Mouse (Mus musculus) kidney, embryonic 14.5 days (tissue): ENCODE measurements around the gene Gm8020. TPM values are rescaled to one million over a fixed set of nuclear protein-coding genes. Genes with fewer than 3 reads are reported as not detected.
A peak's percentile ranks its signal among the peaks of the same experiment; 100 is the strongest.
"Not testable (repeated sequence)": the region's sequence is repeated elsewhere in the genome, so short reads cannot be mapped to it uniquely, and the experiment has no call there.

Source experiments
- ATAC-seq: fragments of 200-750 bp; cut with Nextera tagmentation; 2 replicates; pipeline ENCODE4 v1.8.0; 2017; ENCODE audit warnings: moderate number of reproducible peaks, mild to moderate bottlenecking, moderate TSS enrichment, moderate library complexity; ENCODE audit not compliant: low FRiP score, low TSS enrichment
- H3K27ac ChIP-seq: fragments of 300-500 bp; sonication (generic); 2 replicates; pipeline ENCODE4 v1.5.1; 2014; ENCODE audit warnings: low read depth, mild to moderate bottlenecking, low read length, moderate library complexity, mixed read lengths
- H3K27me3 ChIP-seq: fragments of 300-500 bp; sonication (generic); 2 replicates; pipeline ENCODE4 v1.6.1; 2014; ENCODE audit warnings: mild to moderate bottlenecking, low read length; ENCODE audit not compliant: control insufficient read depth, insufficient read depth
- H3K36me3 ChIP-seq: fragments of 300-500 bp; sonication (generic); 2 replicates; pipeline ENCODE4 v1.6.1; 2014; ENCODE audit warnings: low read length, mixed read lengths; ENCODE audit not compliant: control insufficient read depth, insufficient read depth
- H3K4me1 ChIP-seq: fragments of 300-500 bp; sonication (generic); 2 replicates; pipeline ENCODE4 v1.6.1; 2014; ENCODE audit warnings: low read length, mixed read lengths; ENCODE audit not compliant: control insufficient read depth, insufficient read depth
- H3K4me2 ChIP-seq: fragments of 300-500 bp; sonication (generic); replicated peaks from 2 replicates; pipeline ENCODE4 v1.6.1; 2014; ENCODE audit warnings: low read depth, mild to moderate bottlenecking, low read length
- H3K4me3 ChIP-seq: fragments of 300-500 bp; sonication (generic); 2 replicates; pipeline ENCODE4 v1.5.1; 2014; ENCODE audit warnings: mild to moderate bottlenecking, low read length
- H3K9ac ChIP-seq: fragments of 300-500 bp; sonication (generic); 2 replicates; pipeline ENCODE4 v1.6.1; 2014; ENCODE audit warnings: low read depth, mild to moderate bottlenecking, low read length, moderate library complexity
- H3K9me3 ChIP-seq: fragments of 300-500 bp; sonication (generic); 2 replicates; pipeline ENCODE4 v1.6.1; 2016; ENCODE audit warnings: low read length; ENCODE audit not compliant: control insufficient read depth
- WGBS: fragments of 180-500 bp; shearing (Covaris S2); extraction: QIAGEN DNeasy Blood & Tissue Kit; methylation state at CpG from one replicate; pipeline ENCODE4 v1.1.7; 2014; 5-methylcytosine and 5-hydroxymethylcytosine counted together
- polyA plus RNA-seq: library from polyadenylated mRNA; unstranded; fragments of >200 nt; fragmentation: Nextera tagmentation; extraction: Ambion mirVana; gene quantifications from 2 replicates; pipeline ENCODE4 v1.2.1, GENCODE M21; 2014

Gm8020 gene
- not detected in 2 replicates for polyA plus RNA-seq

DNA sequence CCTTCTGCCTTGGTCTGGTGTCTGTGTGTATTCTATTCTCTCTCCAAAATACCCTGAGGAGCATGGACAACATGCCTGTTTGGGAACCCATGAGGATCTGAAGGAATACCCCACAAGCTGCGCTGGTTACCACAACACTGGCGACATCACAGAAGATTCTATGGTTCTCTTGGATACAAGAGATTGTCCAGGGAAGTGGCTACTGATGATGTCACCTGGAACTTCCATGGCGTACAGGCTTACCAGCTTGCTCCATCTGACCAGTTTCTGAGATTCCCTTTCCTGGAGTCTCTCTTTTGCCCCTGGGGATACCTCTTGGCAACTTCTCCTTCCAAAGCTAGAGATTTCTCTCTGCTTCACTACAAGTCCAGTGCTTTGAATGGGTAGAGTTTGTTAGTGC is at the start of gene Gm8020:
Gene Gm8020, minus strand, starts transcription at position 101 of the 400 bp plus-strand sequence.
- ATAC-seq, H3K4me3 ChIP-seq, H3K27me3 ChIP-seq, H3K27ac ChIP-seq, H3K9ac ChIP-seq, H3K9me3 ChIP-seq, H3K4me2 ChIP-seq, H3K36me3 ChIP-seq, H3K4me1 ChIP-seq: not testable (repeated sequence)
- WGBS: no CpG with 5 or more reads among the region's 3 CpGs

DNA sequence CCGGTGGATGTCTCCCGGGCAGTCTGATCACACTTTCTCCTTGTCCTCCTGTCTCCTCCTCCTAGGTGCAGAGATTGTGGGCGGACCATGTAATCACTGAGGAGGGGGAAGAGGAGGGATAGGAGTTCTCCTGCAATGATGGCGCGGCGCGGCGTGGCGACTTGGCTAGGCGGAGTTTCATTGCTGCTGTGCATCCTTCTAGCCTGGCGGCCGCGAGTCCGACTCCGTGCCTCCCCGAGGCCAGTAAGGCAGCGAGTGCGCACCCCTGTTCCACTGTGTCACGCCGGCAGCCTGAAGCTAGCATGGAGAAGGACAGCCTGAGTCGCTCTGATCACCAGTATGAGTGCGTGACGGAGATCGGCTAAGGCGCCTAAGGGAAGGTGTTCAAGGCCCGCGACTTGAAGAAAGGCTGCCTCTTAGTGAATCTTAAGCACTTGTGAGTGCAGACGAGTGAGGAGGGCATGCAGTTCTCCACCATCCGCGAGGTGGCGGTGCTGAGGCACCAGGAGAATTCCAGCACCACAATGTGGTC is 41.1 kb upstream of the Gm8020 start:
- not testable (repeated sequence) for H3K27me3 ChIP-seq, H3K27ac ChIP-seq, H3K4me3 ChIP-seq, H3K4me1 ChIP-seq, H3K9me3 ChIP-seq, H3K4me2 ChIP-seq, H3K36me3 ChIP-seq, H3K9ac ChIP-seq
- ATAC-seq: peak; percentile 78
- 5% methylated on average over 20 of the region's 31 CpGs for WGBS

DNA sequence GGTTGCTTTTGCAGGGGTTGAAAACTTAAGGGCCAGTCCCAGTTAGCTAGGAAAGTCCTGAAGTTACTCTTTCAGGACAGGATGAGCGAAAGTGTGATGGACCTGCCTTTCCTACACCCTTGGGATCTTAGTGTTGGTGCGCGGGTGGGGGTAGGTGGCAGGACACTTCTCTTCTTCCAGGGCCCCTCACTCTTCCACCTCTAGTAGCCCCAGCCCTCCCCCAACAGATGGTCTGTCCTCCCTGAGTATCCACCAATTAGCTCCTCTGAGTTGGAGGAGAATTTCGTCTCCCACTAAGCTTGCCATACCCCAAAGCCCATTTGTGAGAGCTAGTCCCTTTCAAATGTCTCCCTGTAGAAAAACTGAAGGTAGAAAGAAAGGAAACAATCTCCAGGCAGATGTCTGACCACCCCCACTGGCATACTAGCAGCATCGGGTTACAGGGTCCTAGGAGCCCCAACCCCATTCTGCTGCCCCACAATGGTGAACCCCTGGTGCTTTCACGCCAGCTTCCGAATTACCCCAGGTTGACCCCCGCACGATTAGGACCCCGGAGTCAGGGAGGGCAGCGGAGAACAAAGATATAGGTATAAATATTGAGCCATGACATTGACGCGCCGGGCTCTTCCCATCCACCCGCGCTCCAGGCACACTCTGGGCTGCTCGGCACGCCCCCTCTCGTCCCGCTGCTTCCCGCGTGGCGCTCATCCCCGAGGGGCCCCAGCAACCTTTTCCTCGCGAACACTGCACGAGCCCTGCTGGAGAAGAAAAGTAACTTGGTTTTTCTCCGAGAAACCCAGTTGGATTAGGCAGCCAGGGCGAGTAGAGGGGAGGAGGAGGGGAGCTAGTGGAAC is 40.4 kb upstream of the Gm8020 start:
- not testable (repeated sequence) for H3K4me1 ChIP-seq, H3K4me3 ChIP-seq, H3K9me3 ChIP-seq, H3K27ac ChIP-seq, H3K9ac ChIP-seq, H3K27me3 ChIP-seq, H3K36me3 ChIP-seq, H3K4me2 ChIP-seq
- WGBS: 18% methylated on average over 13 of the region's 29 CpGs
- peak; percentile 57; the same call in 1 of the 2 replicates for ATAC-seq

DNA sequence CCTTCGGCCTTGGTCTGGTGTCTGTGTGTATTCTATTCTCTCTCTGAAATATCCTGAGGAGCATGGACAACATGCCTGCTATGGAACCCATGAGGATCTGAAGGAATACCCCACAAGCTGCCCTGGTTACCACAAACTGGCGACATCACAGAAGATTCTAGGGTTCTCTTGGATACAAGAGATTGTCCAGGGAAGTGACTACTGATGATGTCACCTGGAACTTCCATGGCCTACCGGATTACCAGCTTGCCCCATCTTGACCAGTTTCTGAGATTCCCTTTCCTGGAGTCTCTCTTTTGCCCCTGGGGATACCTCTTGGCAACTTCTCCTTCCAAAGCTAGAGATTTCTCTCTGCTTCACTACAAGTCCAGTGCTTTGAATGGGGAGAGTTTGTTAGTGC is 22.0 kb upstream of the Gm8020 start, which contains the start of gene Gm8024:
Gene Gm8024, minus strand, starts transcription at position 101 of the 400 bp plus-strand sequence.
- not testable (repeated sequence) for H3K27ac ChIP-seq, H3K4me2 ChIP-seq, H3K36me3 ChIP-seq, H3K9ac ChIP-seq, ATAC-seq, H3K9me3 ChIP-seq, H3K27me3 ChIP-seq, H3K4me3 ChIP-seq, H3K4me1 ChIP-seq
- 93% methylated on average over 1 of the region's 3 CpGs for whole genome bisulfite sequencing

DNA sequence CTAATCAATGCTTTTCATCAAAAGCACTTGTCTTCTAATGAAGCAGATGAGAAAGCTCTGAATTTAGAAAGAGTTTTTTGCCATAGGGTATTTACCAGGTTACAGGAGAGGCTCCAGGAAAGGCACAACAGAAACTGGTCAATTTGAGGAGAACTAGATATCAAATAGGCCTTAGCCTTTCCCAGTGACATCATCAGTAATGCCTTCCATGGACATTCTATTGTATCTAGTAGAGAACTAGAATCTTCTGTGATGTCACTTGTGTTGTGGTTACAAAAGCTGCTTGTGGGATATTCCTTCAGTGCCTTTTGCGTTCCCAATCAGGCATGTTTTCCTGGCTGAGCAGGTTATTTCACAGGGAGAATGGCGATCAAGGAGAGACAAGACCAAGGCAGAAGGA is 38.6 kb downstream of the Gm8020 start, which contains the start of gene Gm8011:
Gene Gm8011, plus strand, starts transcription at position 301 of the 400 bp plus-strand sequence.
- H3K4me1 ChIP-seq, ATAC-seq, H3K27me3 ChIP-seq, H3K9me3 ChIP-seq, H3K27ac ChIP-seq, H3K36me3 ChIP-seq, H3K4me2 ChIP-seq, H3K4me3 ChIP-seq, H3K9ac ChIP-seq: not testable (repeated sequence)
- WGBS: 59% methylated on average over 2 of the region's 2 CpGs

Other genes with a start within 250 kb of the Gm8020 start
- not detected in 2 replicates for gene Gm17026, start 242.3 kb downstream of the Gm8020 start, polyA plus RNA-seq
- not detected in 2 replicates for gene Gm9611, start 205.0 kb downstream of the Gm8020 start, polyA plus RNA-seq
- not detected in 2 replicates for gene Gm7995, start 192.1 kb downstream of the Gm8020 start, polyA plus RNA-seq
- gene Gm8005, start 62.7 kb downstream of the Gm8020 start, polyA plus RNA-seq: not detected in 2 replicates
- not detected in 2 replicates for gene Gm8011, start 38.5 kb downstream of the Gm8020 start, polyA plus RNA-seq
- not detected in 2 replicates for gene Gm8024, start 21.9 kb upstream of the Gm8020 start, polyA plus RNA-seq
- not detected in 2 replicates for gene Gm17124, start 97.5 kb upstream of the Gm8020 start, polyA plus RNA-seq
- not detected in 2 replicates for gene Gm3633, start 139.6 kb upstream of the Gm8020 start, polyA plus RNA-seq
- gene Gm10378, start 153.6 kb upstream of the Gm8020 start, polyA plus RNA-seq: not detected in 2 replicates